Mouse (Mus musculus) stomach, postnatal 0 days (tissue): Measurements from ENCODE around the gene Snd1.

ENCODE experiments used
- CTCF ChIP-seq: IDR thresholded peaks from 2 replicates; pipeline ENCODE4 v1.5.1; 2016; ENCODE audit warnings: antibody characterized with exemption, low read depth, mild to moderate bottlenecking, moderate library complexity
- EP300 ChIP-seq: optimal IDR thresholded peaks from 2 replicates; pipeline ENCODE3; 2016; ENCODE audit warnings: antibody characterized with exemption

- TF ChIP-seq CTCF (no peak), EP300 (no peak)
Measured at GRCm38 (mm10) chr6:28749224-28749623, 274.3 kb downstream of the Snd1 start.
